Mouse (Mus musculus) small intestine, adult 2 months (tissue): ENCODE results near the gene Olfr1393.

Experiments
- CTCF ChIP-seq: fragments of 200-500 bp; IDR thresholded peaks from 2 replicates; pipeline ENCODE4 v1.5.1; 2012; ENCODE audit warnings: low read depth, mild to moderate bottlenecking, control low read depth, inconsistent platforms, low read length, moderate library complexity, mixed read lengths; ENCODE audit not compliant: insufficient replicate concordance, insufficient read length; ENCODE audit errors: extremely low read depth
- POLR2A ChIP-seq: fragments of 200-500 bp; IDR thresholded peaks from 2 replicates; pipeline ENCODE4 v1.6.1; 2012; ENCODE audit warnings: low read depth, mild to moderate bottlenecking, control low read depth, inconsistent platforms, low read length, moderate library complexity

DNA sequence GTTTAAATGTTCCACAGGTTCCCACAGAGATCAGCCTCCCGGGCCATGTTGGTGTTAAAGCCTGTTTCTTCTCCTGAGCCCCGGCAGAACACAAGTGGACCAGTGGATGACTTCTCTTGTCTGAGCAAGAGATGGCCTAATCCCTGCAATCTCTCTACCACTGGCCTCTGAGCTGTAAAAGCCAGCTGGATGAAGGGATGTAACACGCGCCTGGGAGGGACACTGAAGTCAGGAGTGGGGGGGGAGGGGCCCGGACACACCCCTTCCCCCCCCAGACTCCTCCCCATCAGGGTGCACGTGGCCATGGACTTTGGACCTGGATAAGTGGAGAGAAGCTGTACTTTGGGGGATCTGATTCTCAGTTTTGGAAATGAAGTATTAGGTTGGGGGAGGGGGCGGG is 32.9 kb upstream of the Olfr1393 start:
- TF ChIP-seq CTCF: no peak
- no peak for TF ChIP-seq POLR2A
